Mouse (Mus musculus) cerebellum, adult 2 months (tissue): Measurements from ENCODE around the gene Efcab6. TPM values are rescaled to one million over a fixed set of nuclear protein-coding genes. Genes with fewer than 3 reads are reported as not detected.

ENCODE experiments used
- DNase-seq, 2 experiments: peaks; one replicate each; pipeline ENCODE4 v3.0.0; 2021
- H3K27ac ChIP-seq: fragments of 200-500 bp; 2 replicates; pipeline ENCODE4 v1.5.1; 2012; ENCODE audit warnings: low read length, control low read depth, inconsistent platforms; ENCODE audit not compliant: insufficient read depth
- H3K27me3 ChIP-seq: fragments of 200-500 bp; 2 replicates; pipeline ENCODE4 v1.6.1; 2012; ENCODE audit warnings: inconsistent platforms, mild to moderate bottlenecking, low read length, moderate library complexity; ENCODE audit not compliant: control insufficient read depth, insufficient read depth
- H3K4me1 ChIP-seq: fragments of 200-500 bp; 2 replicates; pipeline ENCODE4 v1.6.1; 2011; ENCODE audit warnings: low read length; ENCODE audit not compliant: control insufficient read depth, insufficient read depth
- H3K4me3 ChIP-seq: fragments of 200-500 bp; replicated peaks from 2 replicates; pipeline ENCODE3; 2011; ENCODE audit warnings: mild to moderate bottlenecking, low read depth, low read length, control low read depth; ENCODE audit not compliant: insufficient read depth
- CTCF ChIP-seq: fragments of 200-500 bp; IDR thresholded peaks from 2 replicates; pipeline ENCODE4 v1.5.1; 2011; ENCODE audit warnings: low read depth, mild to moderate bottlenecking, control low read depth, low read length, moderate library complexity, borderline replicate concordance; ENCODE audit not compliant: insufficient read depth
- POLR2A ChIP-seq: fragments of 200-500 bp; IDR thresholded peaks from 2 replicates; pipeline ENCODE4 v1.6.1; 2011; ENCODE audit warnings: low read length, control low read depth, borderline replicate concordance; ENCODE audit not compliant: insufficient read depth
- WGBS: fragments of 180-500 bp; shearing (Covaris S2); methylation state at CpG from one replicate; pipeline ENCODE4 v1.1.7; 2018; 5-methylcytosine and 5-hydroxymethylcytosine counted together
- polyA plus RNA-seq: library from polyadenylated mRNA; depleted of rRNA; stranded (reverse); fragments of >200 nt; gene quantifications from 2 replicates; pipeline ENCODE4 v1.2.3, GENCODE M21; 2012

Efcab6 gene
- polyA plus RNA-seq, 1 experiment, result 0.70 TPM

DNA sequence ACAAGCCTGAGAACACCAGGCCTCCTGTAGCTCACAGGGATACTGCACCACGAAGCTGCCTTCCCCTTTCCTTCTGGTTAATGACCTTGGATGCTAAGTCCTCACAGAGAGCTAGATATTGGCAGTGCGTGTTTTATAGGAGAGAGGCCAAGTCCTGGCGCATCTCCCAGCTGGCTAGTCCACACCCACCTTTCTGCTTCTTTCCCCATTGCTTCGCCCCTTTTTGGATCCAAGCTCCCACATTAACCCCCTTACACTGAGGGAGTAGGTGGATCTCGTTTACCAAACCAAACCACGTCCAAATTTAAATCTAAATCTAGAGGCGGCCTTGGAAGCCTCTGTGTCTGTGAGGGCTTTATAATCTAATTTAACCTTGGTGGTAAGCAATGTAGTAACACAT is 170.9 kb downstream of the Efcab6 start:
- 41% methylated on average over 7 of the region's 7 CpGs for WGBS

DNA sequence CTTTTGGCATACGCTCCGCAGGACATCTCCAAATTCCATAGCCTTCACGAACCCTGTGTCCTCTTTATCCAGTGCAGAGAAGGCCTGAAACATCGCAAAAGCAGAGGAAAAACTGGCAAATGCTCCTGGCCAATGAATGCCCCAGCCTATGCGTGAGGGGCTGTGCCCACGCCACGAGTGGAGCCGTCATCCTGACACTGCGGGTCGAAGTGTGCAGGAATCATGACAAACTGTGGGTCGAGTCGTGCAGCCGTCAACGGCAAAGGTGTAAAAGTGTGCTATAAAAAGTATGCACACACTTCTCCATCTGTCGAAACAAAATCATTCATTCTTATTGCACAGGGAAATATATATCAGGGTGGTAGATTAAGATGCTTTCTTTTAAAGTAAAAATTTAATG is 172.3 kb downstream of the Efcab6 start:
- Histone ChIP-seq H3K27me3 (no peaks in the 10 kb centered on the region), H3K4me3 (no peak overlapping the region), H3K4me1 (0 out of 2 replicates have a peak, but pooled peaks cover 3% of the 10 kb centered on the region), H3K27ac (no peak overlapping the region)
- TF ChIP-seq CTCF (no peak), POLR2A (no peak)
- WGBS, result 93% methylated on average over 15 of the region's 15 CpGs
- no peak for DNase-seq

More for the DNA sequence above, 170.9 kb downstream of the Efcab6 start:
- TF ChIP-seq CTCF (no peak), POLR2A (no peak)
- Histone ChIP-seq H3K4me1 (0 out of 2 replicates have a peak, but pooled peaks cover 3% of the 10 kb centered on the region), H3K4me3 (no peak overlapping the region), H3K27me3 (no peaks in the 10 kb centered on the region), H3K27ac (no peak overlapping the region)
- DNase-seq, result no peak

DNA sequence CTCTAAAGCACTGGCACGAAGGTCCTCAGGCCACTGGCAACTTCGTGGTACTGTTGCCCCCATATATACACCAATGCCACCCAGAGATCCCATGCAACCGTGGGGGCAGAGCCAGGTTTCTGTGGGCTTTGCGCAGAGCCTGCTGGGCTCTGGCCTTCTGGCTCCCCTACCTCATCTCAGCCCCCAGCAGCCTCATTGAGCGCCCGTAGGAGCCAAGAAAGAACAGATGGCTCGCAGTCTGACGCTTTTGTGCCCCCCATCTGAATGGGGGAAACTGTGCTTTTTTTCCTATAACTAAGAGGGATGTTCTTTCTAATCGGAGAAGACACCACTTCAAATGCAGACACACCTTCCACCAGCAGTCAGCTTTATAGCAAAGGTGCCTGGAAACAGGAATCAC is 180.9 kb downstream of the Efcab6 start:
- TF ChIP-seq POLR2A (no peak), CTCF (no peak)
- H3K27me3 ChIP-seq, result no peaks in the 10 kb centered on the region; the same call in 1 of the 2 replicates
- WGBS, result 18% methylated on average over 9 of the region's 9 CpGs

DNA sequence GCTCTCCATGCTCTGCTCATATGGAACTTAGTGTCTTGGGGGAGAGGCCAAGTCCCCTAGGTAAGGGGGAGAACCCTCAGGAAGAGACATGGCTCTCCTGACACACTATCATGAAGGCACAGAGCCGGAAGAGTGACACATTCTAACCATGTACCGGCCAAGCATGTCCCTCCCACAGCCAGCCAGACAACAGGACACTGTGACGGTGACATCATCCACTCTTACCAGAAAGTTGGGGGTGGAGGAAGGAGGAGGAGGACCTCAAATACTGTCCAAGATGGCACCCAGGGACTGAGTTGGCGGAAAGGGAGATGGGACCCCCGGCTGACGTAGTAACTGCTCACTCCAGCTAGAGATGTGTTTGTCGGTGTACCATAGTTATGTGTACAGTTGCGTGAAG is 181.4 kb downstream of the Efcab6 start:
- Histone ChIP-seq H3K4me3 (no peak overlapping the region), H3K4me1 (peaks cover 12% of the 10 kb centered on the region), H3K27me3 (no peaks in the 10 kb centered on the region; the same call in 1 of the 2 replicates), H3K27ac (no peak overlapping the region)
- WGBS, result 52% methylated on average over 8 of the region's 8 CpGs
- TF ChIP-seq CTCF (no peak), POLR2A (no peak)
- DNase-seq, result no peak

More for the DNA sequence above, 180.9 kb downstream of the Efcab6 start:
- Histone ChIP-seq H3K27ac (no peak overlapping the region), H3K4me1 (peaks cover 12% of the 10 kb centered on the region), H3K4me3 (no peak overlapping the region)
- no peak for DNase-seq

DNA sequence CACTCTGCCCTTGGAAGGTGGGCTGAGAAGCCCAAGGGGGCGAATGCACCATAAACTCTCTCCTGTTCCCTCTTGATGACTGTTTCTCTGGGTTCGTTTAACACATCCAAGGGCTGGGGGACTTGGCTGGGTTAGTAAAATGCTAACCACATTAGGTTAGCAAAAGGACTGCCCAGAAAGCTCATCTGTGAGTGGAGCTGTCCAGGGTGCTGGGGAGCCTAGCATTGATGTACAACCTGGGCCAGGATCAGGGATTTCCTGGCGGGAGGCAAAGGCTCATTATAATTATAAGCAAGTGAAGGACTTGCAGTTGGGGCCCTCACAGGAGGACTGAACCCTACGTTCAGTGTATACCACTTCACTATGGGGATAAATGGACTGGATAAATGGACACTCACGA is 185.3 kb downstream of the Efcab6 start:
- H3K27ac ChIP-seq, result no peak overlapping the region
- DNase-seq, result no peak
- H3K27me3 ChIP-seq, result no peaks in the 10 kb centered on the region; the same call in 1 of the 2 replicates
- 55% methylated on average over 5 of the region's 5 CpGs for WGBS
- H3K4me3 ChIP-seq, result no peak overlapping the region
- TF ChIP-seq CTCF, result no peak
- H3K4me1 ChIP-seq, result peaks cover 11% of the 10 kb centered on the region

DNA sequence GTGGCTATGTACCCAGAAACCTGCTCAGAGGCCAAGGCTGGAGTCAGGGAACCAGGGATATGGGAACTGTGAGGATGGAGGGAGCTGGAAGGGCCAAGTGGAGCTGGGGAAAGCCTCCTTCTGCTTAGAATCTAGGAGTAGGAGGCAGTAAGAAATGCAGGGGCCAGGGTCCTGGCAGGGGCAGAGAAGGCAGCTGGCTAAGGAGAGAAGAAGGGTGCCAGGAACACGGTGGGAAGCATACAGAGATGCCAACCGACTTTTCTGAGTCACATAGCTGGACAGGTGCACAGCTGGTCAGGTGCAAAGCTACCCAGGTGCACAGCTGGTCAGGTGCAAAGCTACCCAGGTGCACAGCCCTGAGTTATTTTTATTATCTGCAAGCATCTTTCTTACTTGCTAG is 187.3 kb downstream of the Efcab6 start:
- no peak overlapping the region for H3K4me3 ChIP-seq
- TF ChIP-seq POLR2A, result no peak
- no peak for TF ChIP-seq CTCF
- H3K27ac ChIP-seq, result no peak overlapping the region
- 17% methylated on average over 2 of the region's 2 CpGs for WGBS
- DNase-seq, result no peak
- H3K4me1 ChIP-seq, result no peaks in the 10 kb centered on the region
- H3K27me3 ChIP-seq, result no peaks in the 10 kb centered on the region; the same call in 1 of the 2 replicates

DNA sequence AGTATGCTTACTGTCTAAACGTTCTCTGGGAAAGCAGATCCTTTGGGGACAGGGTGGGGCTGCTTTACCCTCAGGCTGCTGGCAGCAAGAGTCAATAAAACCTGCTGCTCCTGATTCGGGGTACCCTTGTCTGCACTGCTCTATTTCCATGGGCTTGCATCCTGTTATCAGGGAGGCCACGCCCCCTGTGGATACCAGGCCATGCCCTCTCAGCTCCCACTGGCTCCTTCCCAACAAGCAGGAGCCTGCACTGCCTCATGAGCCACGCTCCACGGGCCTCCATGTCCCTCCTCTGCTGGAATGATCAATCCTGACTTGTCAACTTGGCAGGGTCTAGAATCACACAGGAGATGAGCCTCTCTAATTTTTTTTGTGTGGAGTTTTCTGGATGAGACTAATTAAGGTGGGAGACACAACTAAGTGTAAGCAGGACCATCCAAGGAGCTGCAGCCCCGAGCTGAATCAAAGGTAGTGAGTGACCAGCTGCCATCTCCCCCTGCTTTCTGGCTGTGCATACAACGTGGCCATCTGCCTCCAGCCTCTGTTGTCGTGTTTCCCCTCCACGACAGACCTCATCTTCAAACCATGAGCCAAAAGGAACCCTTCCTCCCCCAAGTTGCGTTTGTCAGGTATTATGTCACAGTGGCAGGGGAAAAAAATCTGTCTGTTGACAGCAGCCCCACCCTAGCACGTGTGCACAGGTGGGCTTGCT is 187.9 kb downstream of the Efcab6 start:
- Histone ChIP-seq H3K4me1 (no peaks in the 10 kb centered on the region), H3K27me3 (no peaks in the 10 kb centered on the region; the same call in 1 of the 2 replicates), H3K4me3 (no peak overlapping the region), H3K27ac (no peak overlapping the region)
- WGBS, result 19% methylated on average over 11 of the region's 11 CpGs
- TF ChIP-seq POLR2A (no peak), CTCF (no peak)
- no peak for DNase-seq

DNA sequence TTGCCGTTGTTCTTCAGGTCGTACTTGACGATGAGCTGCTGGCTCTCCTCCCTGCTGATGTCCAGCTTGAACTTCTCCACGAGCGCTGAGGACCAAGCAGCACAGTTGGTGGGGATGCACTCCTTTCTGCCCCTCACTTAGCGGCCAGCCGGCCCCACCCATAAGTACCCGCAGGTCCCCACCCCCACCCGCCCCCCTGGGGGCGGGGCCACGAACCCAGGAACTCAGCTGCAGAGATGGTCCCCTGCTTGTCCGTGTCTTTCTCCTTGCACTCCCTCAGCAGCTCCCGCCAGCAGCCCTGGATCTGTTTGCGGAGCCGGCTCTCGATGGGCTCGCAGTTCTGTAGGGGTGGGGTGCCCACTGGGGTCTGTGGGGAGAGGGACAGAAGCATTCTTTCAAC is 194.2 kb downstream of the Efcab6 start:
- no peaks in the 10 kb centered on the region for H3K4me1 ChIP-seq
- no peak for DNase-seq
- no peak overlapping the region for H3K4me3 ChIP-seq
- no peaks in the 10 kb centered on the region for H3K27me3 ChIP-seq
- H3K27ac ChIP-seq, result no peak overlapping the region
- TF ChIP-seq POLR2A, result no peak
- TF ChIP-seq CTCF, result no peak
- WGBS, result 45% methylated on average over 17 of the region's 17 CpGs
